8 mouse cellular contexts compared by ENCODE assay signal in genomic region chr9:15279649-15280490, GRCm38 (mm10). TPM values are rescaled to one million over a fixed set of nuclear protein-coding genes. Genes with fewer than 3 reads are reported as not detected.
DNase-seq lines count a peak whose midpoint lies in the region; ATAC-seq lines count a peak whose summit lies in the region.

TSS of gene Med17 (minus strand) at chr9:15279931.

- intact Hi-C loops in left cerebral cortex, postnatal 14 days (cut with DNase I) = no loop called here

- WGBS in intestine, embryonic 14.5 days = 2% methylated on average over 57 of the region's 57 CpGs

- H3K4me3 ChIP-seq in intestine, embryonic 14.5 days (ENCODE audit: low read depth, low read length) = peak within 1 kb of the TSS; percentile 99

- no peaks in the 10 kb centered on the region for H3K27me3 ChIP-seq in intestine, embryonic 14.5 days (replicated peaks; ENCODE audit: control insufficient read depth, insufficient read depth, low read length)

- H3K4me1 ChIP-seq in intestine, embryonic 14.5 days (replicated peaks; ENCODE audit: control insufficient read depth, insufficient read depth, low read length) = peaks cover 9% of the 10 kb centered on the region

- ATAC-seq in intestine, embryonic 14.5 days (replicated peaks; ENCODE audit: low FRiP score, low TSS enrichment, low read depth) = peak; percentile 96

- peaks cover 30% of the 10 kb centered on the region for H3K36me3 ChIP-seq in intestine, embryonic 14.5 days (ENCODE audit: control insufficient read depth, insufficient read depth, low read length)

- peak within 1 kb of the TSS; percentile 94 for H3K9ac ChIP-seq in intestine, embryonic 14.5 days (ENCODE audit: low read length)

- peak; percentile 87 to 89 for DNase-seq in adrenal gland, adult 18-20 months (ENCODE audit: low spot score in 2 of 2)
- DNase-seq in embryo, embryonic 11 days = peak; percentile 97
- DNase-seq in gastrocnemius, postnatal 25 days = peak; percentile 90
- peak; percentile 93 for DNase-seq in intestine, embryonic 14.5 days (ENCODE audit: low spot score)
- DNase-seq in left cerebral cortex, postnatal 14 days (ENCODE audit: low spot score in 2 of 2) = peak; percentile 95 to 96
- DNase-seq in mesoderm, embryonic 11.5 days (ENCODE audit: low read depth, low spot score) = peak; percentile 96
- DNase-seq in right cerebral cortex, postnatal 36 days (ENCODE audit: low spot score in 2 of 2) = peak; percentile 92 to 94
- DNase-seq in yolk sac, embryonic 10.5 days (ENCODE audit: low spot score) = peak; percentile 94

- no peaks in the 10 kb centered on the region for H3K9me3 ChIP-seq in intestine, embryonic 14.5 days (ENCODE audit: control insufficient read depth, low read length)

- H3K27ac ChIP-seq in intestine, embryonic 14.5 days (ENCODE audit: low read depth) = peak within 1 kb of the TSS; percentile 82

- H3K4me2 ChIP-seq in intestine, embryonic 14.5 days (ENCODE audit: low read length) = peak within 1 kb of the TSS; percentile 77

RNA-seq across cellular contexts. Expression of gene Med17, which starts in this region (rescaled TPM):
- total RNA-seq in adrenal gland, adult 18-20 months (2021) = 10 to 100 TPM; 29.6 to 33.0 TPM
- total RNA-seq in gastrocnemius, postnatal 25 days (2021) = 1 to 10 TPM; 8.1 to 9.4 TPM
- polyA plus RNA-seq in intestine, embryonic 14.5 days (2014; fragmentation: Nextera tagmentation; extraction: Ambion mirVana) = 38.6 and 40.8 TPM in 2 replicates
- total RNA-seq in left cerebral cortex, postnatal 14 days (2021) = 10 to 100 TPM; 30.0 to 34.1 TPM

Comparison
In these comparisons a context has a peak if more than half of its experiments do, and no peak if none do; other contexts are left out.
1. Peak in every context shown above with its lines: DNase-seq, ATAC-seq, H3K4me3 ChIP-seq and H3K27ac ChIP-seq.